Mouse (Mus musculus) small intestine, adult 10 weeks (tissue): Measurements from ENCODE around the gene Kdm6a. TPM values are rescaled to one million over a fixed set of nuclear protein-coding genes. Genes with fewer than 3 reads are reported as not detected.

Source experiments
- polyA plus RNA-seq: library from polyadenylated mRNA; stranded (reverse); fragments of 350-450 nt; fragmentation: Illumina TruSeq; extraction: RNeasy Lipid Tissue Mini Kit (QIAGEN cat#74804); gene quantifications from one replicate; pipeline ENCODE4 v1.2.3, GENCODE M21; 2014; ENCODE audit warnings: low replicate concordance

The Kdm6a gene
- polyA plus RNA-seq = 102 TPM

DNA sequence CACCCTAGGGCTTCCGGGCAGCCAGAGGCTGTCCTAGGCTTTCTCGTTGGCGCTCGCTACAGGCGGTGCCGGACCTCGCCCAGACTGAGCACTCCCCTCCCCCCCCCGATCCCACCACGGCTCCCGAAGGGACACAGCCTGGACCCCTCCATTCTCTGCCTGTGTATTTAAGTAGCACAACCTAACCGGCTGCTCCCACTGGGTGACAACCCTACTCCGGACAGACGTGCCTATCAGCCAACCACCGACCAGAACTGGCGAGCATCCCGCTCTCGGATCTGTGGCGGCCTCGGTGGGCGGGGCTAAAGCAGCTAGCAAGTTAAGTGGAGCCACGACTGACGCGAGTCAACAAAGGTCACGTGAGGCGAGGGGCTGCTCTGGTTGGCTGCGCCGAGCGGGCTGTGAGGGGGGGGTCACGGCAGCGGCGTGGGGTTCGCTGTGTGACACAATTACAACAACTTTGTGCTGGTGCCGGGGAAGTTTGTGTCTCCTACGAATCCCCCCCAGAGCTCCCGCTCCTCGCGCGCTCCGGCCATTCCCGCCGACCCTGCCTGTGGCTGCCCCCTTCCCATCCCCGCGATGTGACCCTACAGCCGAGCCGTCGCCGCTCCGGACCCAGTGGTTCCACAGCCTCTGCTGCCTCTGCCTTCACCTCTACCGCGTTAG lies at the start of gene Kdm6a:
Gene Kdm6a (plus strand): TSS at position 384 of the 666 bp plus-strand sequence.

DNA sequence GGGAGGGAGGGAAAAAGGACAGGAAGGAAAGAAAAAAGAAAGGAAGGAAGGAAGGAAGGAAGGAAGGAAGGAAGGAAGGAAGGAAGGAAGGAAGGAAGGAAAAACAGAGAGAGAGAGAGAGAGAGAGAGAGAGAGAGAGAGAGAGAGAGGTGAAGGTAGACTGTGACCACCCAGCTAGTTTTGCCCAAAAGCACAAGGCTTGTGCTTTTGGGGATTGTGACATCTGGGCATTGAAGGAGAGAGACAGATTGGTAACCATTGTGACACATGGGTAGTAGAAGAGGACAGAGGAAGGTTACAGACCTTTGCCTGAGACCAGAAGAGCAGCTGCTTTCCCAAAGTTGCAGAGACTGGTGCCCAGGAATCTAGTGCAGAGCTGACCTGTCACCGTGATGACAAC lies 16.8 kb upstream of the Kdm6a start, which contains the start of gene Dusp21:
Gene Dusp21 (plus strand): TSS at position 301 of the 400 bp plus-strand sequence.

Other genes with a start within 250 kb of the Kdm6a start
- not detected for gene Dusp21, start 16.7 kb upstream of the Kdm6a start, polyA plus RNA-seq